Mouse (Mus musculus): Measurements from ENCODE around the gene Pex26.

DNA sequence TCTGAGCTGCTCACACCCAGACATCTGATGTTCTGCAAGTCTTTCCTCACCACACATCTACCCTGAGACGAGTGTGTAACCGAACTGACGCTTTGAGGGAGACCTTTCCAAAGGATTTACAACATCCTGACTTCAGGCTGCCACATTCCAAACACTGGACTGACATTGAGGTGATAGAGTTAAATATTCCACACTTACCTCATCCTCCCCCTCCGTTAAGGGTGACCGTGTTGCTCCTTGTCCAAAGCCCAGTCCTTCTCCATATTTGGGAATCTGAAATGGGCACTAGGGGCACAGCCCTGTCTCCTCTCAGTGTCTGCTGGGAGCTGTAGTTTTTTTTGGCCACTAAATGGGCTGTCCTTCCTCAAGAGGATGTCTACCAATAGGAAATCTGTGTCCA lies 10.0 kb upstream of the Pex26 start:
- TF ChIP-seq GATA1 (IDR thresholded peaks at IDR 0.05; ENCODE audit: low read length) (no peak), TAL1 (IDR thresholded peaks at IDR 0.05; ENCODE audit: low read length) (no peak)

Data from erythroblast, embryonic 14.5 days (primary cell).